13 mouse cellular contexts compared by ENCODE assay signal in genomic region chr15:83083530-83083929, GRCm38 (mm10). TPM values are rescaled to one million over a fixed set of nuclear protein-coding genes. Genes with fewer than 3 reads are reported as not detected.
DNase-seq lines count a peak whose midpoint lies in the region; ATAC-seq and TF ChIP-seq lines count a peak whose summit lies in the region.
"Had no signal": no experiment of that assay in that cellular context is flagged by ENCODE, and none has a peak within 500 bp of the region (broad histone marks: within the 10 kb centered on the region; RNA-seq: fewer than 3 reads in every experiment).

No protein-coding gene starts in this region.

- TF ChIP-seq CTCF in hindbrain, postnatal 0 days (IDR thresholded peaks at IDR 0.05; ENCODE audit: low read depth), result no peak
- TF ChIP-seq CTCF in thymus, adult 2 months (IDR thresholded peaks at IDR 0.05; ENCODE audit: borderline replicate concordance, control insufficient read depth, extremely low read depth, insufficient read depth, low read length, poor library complexity), result no peak

- H3K27ac ChIP-seq in heart, embryonic 14.5 days (replicated peaks in 1 of 2; ENCODE audit: control insufficient read depth in 1 of 2, insufficient read depth in 1 of 2, low read depth in 2 of 2, low read length in 2 of 2), result no peak overlapping the region
- H3K27ac ChIP-seq in neural tube, embryonic 12.5 days, result no peak overlapping the region
- H3K27ac ChIP-seq in hindbrain, postnatal 0 days, result peak overlapping the region; percentile 56; the same call in 1 of the 2 replicates
- H3K27ac ChIP-seq in thymus, adult 2 months (ENCODE audit: control insufficient read depth, insufficient read depth, low read length), result no peak overlapping the region
- H3K27ac ChIP-seq: left cerebral cortex, adult 2 months had no signal

- 0 out of 2 replicates have a peak, but pooled peaks have one; percentile 20 for ATAC-seq in heart, embryonic 14.5 days (ENCODE audit: insufficient number of reproducible peaks, insufficient read depth, low FRiP score, low read depth)
- no peak; the same call in 1 of the 2 replicates for ATAC-seq in neural tube, embryonic 12.5 days (ENCODE audit: low FRiP score, low read depth)
- peak; percentile 38; the same call in 1 of the 2 replicates for ATAC-seq in hindbrain, postnatal 0 days

- H3K9me3 ChIP-seq in heart, embryonic 14.5 days (ENCODE audit: control insufficient read depth, low read length), result no peaks in the 10 kb centered on the region
- no peaks in the 10 kb centered on the region for H3K9me3 ChIP-seq in neural tube, embryonic 12.5 days
- H3K9me3 ChIP-seq in hindbrain, postnatal 0 days (ENCODE audit: low read length), result no peaks in the 10 kb centered on the region
- H3K9me3 ChIP-seq: megakaryocyte, embryonic 14.5 days had no signal

- TF ChIP-seq POLR2A in thymus, adult 2 months (IDR thresholded peaks at IDR 0.05; ENCODE audit: control insufficient read depth, extremely low read depth, insufficient read depth, low read length, poor library complexity), result no peak

- no peak overlapping the region for H3K4me2 ChIP-seq in heart, embryonic 14.5 days (ENCODE audit: low read length)
- H3K4me2 ChIP-seq in neural tube, embryonic 12.5 days (replicated peaks), result 0 out of 2 replicates have a peak overlapping the region, but pooled peaks have one; percentile 12
- H3K4me2 ChIP-seq in hindbrain, postnatal 0 days (ENCODE audit: low read depth, low read length), result peak overlapping the region; percentile 40
- H3K4me2 ChIP-seq: heart, embryonic 11.5 days had no signal

- no peaks in the 10 kb centered on the region for H3K36me3 ChIP-seq in heart, embryonic 14.5 days (ENCODE audit: control insufficient read depth, insufficient read depth, low read length)
- H3K36me3 ChIP-seq in neural tube, embryonic 12.5 days, result no peaks in the 10 kb centered on the region
- H3K36me3 ChIP-seq in hindbrain, postnatal 0 days (ENCODE audit: insufficient read depth, low read length), result no peaks in the 10 kb centered on the region
- H3K36me3 ChIP-seq in thymus, adult 2 months (ENCODE audit: control insufficient read depth, insufficient read depth, low read length), result no peaks in the 10 kb centered on the region

- H3K4me3 ChIP-seq in heart, embryonic 14.5 days (ENCODE audit: control insufficient read depth in 1 of 2, insufficient read depth in 1 of 2, low read depth in 1 of 2, low read length in 2 of 2), result no peak overlapping the region
- H3K4me3 ChIP-seq in neural tube, embryonic 12.5 days, result no peak overlapping the region
- H3K4me3 ChIP-seq in hindbrain, postnatal 0 days (ENCODE audit: low read length), result no peak overlapping the region
- H3K4me3 ChIP-seq in thymus, adult 2 months (ENCODE audit: control insufficient read depth, insufficient read depth, low read length), result no peak overlapping the region
- H3K4me3 ChIP-seq: left cerebral cortex, adult 2 months; megakaryocyte, embryonic 14.5 days had no signal

- 0 out of 2 replicates have a peak, but pooled peaks cover 4% of the 10 kb centered on the region for H3K27me3 ChIP-seq in heart, embryonic 14.5 days (ENCODE audit: control insufficient read depth, insufficient read depth, low read length)
- peaks cover 11% of the 10 kb centered on the region for H3K27me3 ChIP-seq in neural tube, embryonic 12.5 days (replicated peaks)
- H3K27me3 ChIP-seq in hindbrain, postnatal 0 days (ENCODE audit: insufficient read depth, low read length), result no peaks in the 10 kb centered on the region; the same call in 1 of the 2 replicates
- no peaks in the 10 kb centered on the region for H3K27me3 ChIP-seq in thymus, adult 2 months (ENCODE audit: control insufficient read depth, insufficient read depth, low read length)

- no peak overlapping the region; the same call in 1 of the 2 replicates for H3K9ac ChIP-seq in heart, embryonic 14.5 days (ENCODE audit: low read length)
- H3K9ac ChIP-seq in neural tube, embryonic 12.5 days, result no peak overlapping the region
- H3K9ac ChIP-seq in hindbrain, postnatal 0 days (replicated peaks; ENCODE audit: low read length), result no peak overlapping the region

- WGBS in heart, embryonic 14.5 days, result 64% methylated on average over 5 of the region's 5 CpGs
- 67% methylated on average over 5 of the region's 5 CpGs for WGBS in neural tube, embryonic 12.5 days
- 38% methylated on average over 5 of the region's 5 CpGs for WGBS in hindbrain, postnatal 0 days
- 88% methylated on average over 5 of the region's 5 CpGs for WGBS in thymus, adult 2 months

- peaks cover 2 to 12% of the 10 kb centered on the region in 2 experiments for H3K4me1 ChIP-seq in heart, embryonic 14.5 days (ENCODE audit: control insufficient read depth in 2 of 2, insufficient read depth in 2 of 2, low read length in 2 of 2)
- peaks cover 12% of the 10 kb centered on the region for H3K4me1 ChIP-seq in neural tube, embryonic 12.5 days
- H3K4me1 ChIP-seq in hindbrain, postnatal 0 days (ENCODE audit: insufficient read depth, low read length), result peaks cover 8% of the 10 kb centered on the region; the same call in 1 of the 2 replicates
- H3K4me1 ChIP-seq in thymus, adult 2 months (replicated peaks; ENCODE audit: control insufficient read depth, insufficient read depth, low read length), result peaks cover 16% of the 10 kb centered on the region; the same call in 1 of the 2 replicates

- DNase-seq in heart, adult 11 months, result no peak
- DNase-seq in neural tube, embryonic 10.5 days (ENCODE audit: extremely low spot score, low spot score), result no peak
- peak; percentile 30 for DNase-seq in hindbrain, postnatal 0 days (ENCODE audit: low spot score)
- DNase-seq in right cerebral cortex, postnatal 14 days, result peak; percentile 43
- no peak for DNase-seq in thymus, adult 2 months
- DNase-seq in kidney, postnatal 25 days, result no peak
- DNase-seq: gastrocnemius, postnatal 10 days; liver had no signal

RNA-seq across cellular contexts. Expression of gene Serhl, which starts 5.8 kb away (rescaled TPM):
- polyA plus RNA-seq in heart, embryonic 14.5 days (2014; fragmentation: Nextera tagmentation; extraction: Ambion mirVana), result 63.9 and 80.1 TPM in 2 replicates
- polyA plus RNA-seq in neural tube, embryonic 12.5 days (2016; fragmentation: Nextera tagmentation; extraction: Ambion mirVana), result 40.0 and 42.1 TPM in 2 replicates
- total RNA-seq in hindbrain, postnatal 0 days (2014; rRNA removed), result 12.6 and 12.9 TPM in 2 replicates
- 37.4 and 38.5 TPM in 2 replicates for polyA plus RNA-seq in hindbrain, postnatal 0 days (2015; fragmentation: Nextera tagmentation; extraction: Ambion mirVana)
- 64.9 and 82.9 TPM in 2 replicates for polyA plus RNA-seq in thymus, adult 2 months (2012; rRNA removed)

RNA-seq across cellular contexts. Expression of gene Rrp7a, which starts 39.1 kb away (rescaled TPM):
- 33.7 and 33.9 TPM in 2 replicates for polyA plus RNA-seq in heart, embryonic 14.5 days (2014; fragmentation: Nextera tagmentation; extraction: Ambion mirVana)
- 57.5 and 61.1 TPM in 2 replicates for polyA plus RNA-seq in neural tube, embryonic 12.5 days (2016; fragmentation: Nextera tagmentation; extraction: Ambion mirVana)
- total RNA-seq in hindbrain, postnatal 0 days (2014; rRNA removed), result 157 and 207 TPM in 2 replicates
- 69.4 and 74.4 TPM in 2 replicates for polyA plus RNA-seq in hindbrain, postnatal 0 days (2015; fragmentation: Nextera tagmentation; extraction: Ambion mirVana)
- polyA plus RNA-seq in thymus, adult 2 months (2012; rRNA removed), result 168 and 179 TPM in 2 replicates

RNA-seq across cellular contexts. Expression of gene Nfam1, which starts 50.4 kb away (rescaled TPM):
- polyA plus RNA-seq in heart, embryonic 14.5 days (2014; fragmentation: Nextera tagmentation; extraction: Ambion mirVana), result 1.9 and 2.6 TPM in 2 replicates
- polyA plus RNA-seq in neural tube, embryonic 12.5 days (2016; fragmentation: Nextera tagmentation; extraction: Ambion mirVana), result 2.4 and 2.9 TPM in 2 replicates
- 1.7 and 3.3 TPM in 2 replicates for total RNA-seq in hindbrain, postnatal 0 days (2014; rRNA removed)
- polyA plus RNA-seq in hindbrain, postnatal 0 days (2015; fragmentation: Nextera tagmentation; extraction: Ambion mirVana), result 1.7 and 1.8 TPM in 2 replicates
- 8.1 and 9.8 TPM in 2 replicates for polyA plus RNA-seq in thymus, adult 2 months (2012; rRNA removed)

Comparison
In these comparisons a context has a peak if more than half of its experiments do, and no peak if none do; other contexts are left out.
1. DNase-seq: peak in hindbrain, postnatal 0 days (single experiment) and right cerebral cortex, postnatal 14 days (single experiment); none in heart, adult 11 months (single experiment), neural tube, embryonic 10.5 days (single experiment), thymus, adult 2 months (single experiment) and kidney, postnatal 25 days (0 of 2).